ENCODE assay signal across 25 mouse cellular contexts in genomic region chr17:86370106-86370742, GRCm38 (mm10).
DNase-seq lines count a peak whose midpoint lies in the region; ATAC-seq and TF ChIP-seq lines count a peak whose summit lies in the region.
"Had no signal": no experiment of that assay in that cellular context is flagged by ENCODE, and none has a peak within 500 bp of the region (broad histone marks: within the 10 kb centered on the region; RNA-seq: fewer than 3 reads in every experiment).

No protein-coding gene starts in this region.

- H3K9ac ChIP-seq in hindbrain, embryonic 13.5 days: no peak overlapping the region
- H3K9ac ChIP-seq in midbrain, embryonic 15.5 days: no peak overlapping the region
- H3K9ac ChIP-seq in midbrain, embryonic 14.5 days (replicated peaks; ENCODE audit: low read length): no peak overlapping the region
- H3K9ac ChIP-seq: embryonic facial prominence, embryonic 12.5 days; embryonic facial prominence, embryonic 15.5 days; forebrain, embryonic 12.5 days; forebrain, embryonic 15.5 days; heart, embryonic 13.5 days; hindbrain, embryonic 15.5 days had no signal

- WGBS in hindbrain, embryonic 10.5 days: 69% methylated on average over 8 of the region's 8 CpGs
- 82% methylated on average over 8 of the region's 8 CpGs for WGBS in hindbrain, embryonic 13.5 days
- WGBS in midbrain, embryonic 15.5 days: 86% methylated on average over 8 of the region's 8 CpGs
- 88% methylated on average over 8 of the region's 8 CpGs for WGBS in midbrain, embryonic 14.5 days

- H3K4me3 ChIP-seq in hindbrain, embryonic 10.5 days: no peak overlapping the region
- H3K4me3 ChIP-seq in hindbrain, embryonic 13.5 days: no peak overlapping the region
- H3K4me3 ChIP-seq in midbrain, embryonic 15.5 days: no peak overlapping the region
- no peak overlapping the region for H3K4me3 ChIP-seq in midbrain, embryonic 14.5 days (replicated peaks; ENCODE audit: low read depth, low read length)
- H3K4me3 ChIP-seq: embryonic facial prominence, embryonic 12.5 days; embryonic facial prominence, embryonic 15.5 days; forebrain, embryonic 12.5 days; forebrain, embryonic 15.5 days; heart, adult 2 months; heart, embryonic 10.5 days; heart, embryonic 13.5 days; hindbrain, embryonic 15.5 days had no signal

- H3K9me3 ChIP-seq in hindbrain, embryonic 10.5 days: no peaks in the 10 kb centered on the region
- no peaks in the 10 kb centered on the region for H3K9me3 ChIP-seq in hindbrain, embryonic 13.5 days
- no peaks in the 10 kb centered on the region for H3K9me3 ChIP-seq in midbrain, embryonic 15.5 days
- H3K9me3 ChIP-seq in midbrain, embryonic 14.5 days (ENCODE audit: control insufficient read depth, low read length): no peaks in the 10 kb centered on the region
- H3K9me3 ChIP-seq: embryonic facial prominence, embryonic 12.5 days; embryonic facial prominence, embryonic 15.5 days; forebrain, embryonic 12.5 days; forebrain, embryonic 15.5 days; heart, embryonic 10.5 days; heart, embryonic 13.5 days; hindbrain, embryonic 15.5 days had no signal

- in situ Hi-C loops in Patski (cut with MboI; ENCODE audit: low pct_unique_long_range_greater_than_20kb): no loop called here

- no peak for DNase-seq in hindbrain, embryonic 10.5 days (ENCODE audit: low spot score)
- no peak for DNase-seq in midbrain, embryonic 14.5 days
- DNase-seq in 3T3-L1 (ENCODE audit: low read depth, low spot score) (peak; percentile 5), Patski (ENCODE audit: low read depth, low spot score) (no peak)
- DNase-seq in cerebellum, adult 11-12 months: no peak
- DNase-seq: adrenal gland, postnatal 10 days; adrenal gland, postnatal 36 days; B cell, adult 2 months; cerebellum, adult 2 months; cerebellum, adult 9-11 months; cerebellum, postnatal 25 days; gastrocnemius, postnatal 36 days; heart, adult 2 months; heart, postnatal 36 days had no signal

- H3K4me2 ChIP-seq in hindbrain, embryonic 13.5 days: no peak overlapping the region
- no peak overlapping the region for H3K4me2 ChIP-seq in midbrain, embryonic 15.5 days
- no peak overlapping the region for H3K4me2 ChIP-seq in midbrain, embryonic 14.5 days (ENCODE audit: low read length)
- H3K4me2 ChIP-seq: embryonic facial prominence, embryonic 12.5 days; embryonic facial prominence, embryonic 15.5 days; forebrain, embryonic 12.5 days; forebrain, embryonic 15.5 days; heart, embryonic 13.5 days; hindbrain, embryonic 15.5 days had no signal

- TF ChIP-seq CTCF in Patski (IDR thresholded peaks at IDR 0.05): no peak

- POLR2A ChIA-PET in Patski (lab: Charles Lee): no interaction called here

- no peak for ATAC-seq in hindbrain, embryonic 13.5 days (ENCODE audit: low FRiP score)
- no peak for ATAC-seq in midbrain, embryonic 15.5 days (replicated peaks)
- no peak for ATAC-seq in midbrain, embryonic 14.5 days (ENCODE audit: low FRiP score, low TSS enrichment)
- peak; percentile 53 for ATAC-seq in Patski
- ATAC-seq in erythroid progenitor cell, adult 5-6 weeks (replicated peaks; ENCODE audit: low FRiP score, poor library complexity, severe bottlenecking): no peak
- ATAC-seq: forebrain, embryonic 15.5 days; intestine, postnatal 0 days had no signal

- peak overlapping the region; percentile 23; the same call in 1 of the 2 replicates for H3K27ac ChIP-seq in hindbrain, embryonic 10.5 days
- no peak overlapping the region; the same call in 1 of the 2 replicates for H3K27ac ChIP-seq in hindbrain, embryonic 13.5 days
- 0 out of 2 replicates have a peak overlapping the region, but pooled peaks have one; percentile 45 for H3K27ac ChIP-seq in midbrain, embryonic 15.5 days
- no peak overlapping the region for H3K27ac ChIP-seq in midbrain, embryonic 14.5 days (replicated peaks; ENCODE audit: low read depth, low read length)
- H3K27ac ChIP-seq: embryonic facial prominence, embryonic 12.5 days; forebrain, embryonic 12.5 days; heart, adult 2 months; heart, embryonic 10.5 days had no signal

- no peaks in the 10 kb centered on the region for H3K36me3 ChIP-seq in hindbrain, embryonic 10.5 days
- H3K36me3 ChIP-seq in hindbrain, embryonic 13.5 days: no peaks in the 10 kb centered on the region
- H3K36me3 ChIP-seq in midbrain, embryonic 15.5 days (replicated peaks): no peaks in the 10 kb centered on the region
- H3K36me3 ChIP-seq in midbrain, embryonic 14.5 days (ENCODE audit: control insufficient read depth, insufficient read depth, low read length): no peaks in the 10 kb centered on the region
- H3K36me3 ChIP-seq: embryonic facial prominence, embryonic 12.5 days; embryonic facial prominence, embryonic 15.5 days; forebrain, embryonic 12.5 days; forebrain, embryonic 15.5 days; heart, embryonic 10.5 days; heart, embryonic 13.5 days; hindbrain, embryonic 15.5 days had no signal

- H3K4me1 ChIP-seq in hindbrain, embryonic 10.5 days (replicated peaks): peaks cover 19% of the 10 kb centered on the region
- peaks cover 27% of the 10 kb centered on the region for H3K4me1 ChIP-seq in hindbrain, embryonic 13.5 days (replicated peaks)
- H3K4me1 ChIP-seq in midbrain, embryonic 15.5 days: peaks cover 18% of the 10 kb centered on the region
- H3K4me1 ChIP-seq in midbrain, embryonic 14.5 days (ENCODE audit: control insufficient read depth, insufficient read depth, low read length): peaks cover 16% of the 10 kb centered on the region

- CTCF ChIA-PET in Patski (lab: Charles Lee): interaction anchor here (1.4 to 2.7 kb wide), 6 partner anchors 10 to 75 kb away, joined by 3 to 11 read pairs (median 4); no protein-coding TSS in a partner anchor

- no peaks in the 10 kb centered on the region for H3K27me3 ChIP-seq in hindbrain, embryonic 10.5 days (ENCODE audit: insufficient read depth, poor library complexity, severe bottlenecking)
- no peaks in the 10 kb centered on the region for H3K27me3 ChIP-seq in hindbrain, embryonic 13.5 days
- H3K27me3 ChIP-seq in midbrain, embryonic 15.5 days (replicated peaks): no peaks in the 10 kb centered on the region
- no peaks in the 10 kb centered on the region for H3K27me3 ChIP-seq in midbrain, embryonic 14.5 days (ENCODE audit: control insufficient read depth, insufficient read depth, low read length)
- H3K27me3 ChIP-seq in Patski: no peaks in the 10 kb centered on the region
- H3K27me3 ChIP-seq: embryonic facial prominence, embryonic 12.5 days; embryonic facial prominence, embryonic 15.5 days; forebrain, embryonic 12.5 days; forebrain, embryonic 15.5 days; heart, embryonic 13.5 days; hindbrain, embryonic 15.5 days had no signal

Comparison
In these comparisons a context has a peak if more than half of its experiments do, and no peak if none do; other contexts are left out.
1. H3K27ac ChIP-seq: peak in hindbrain, embryonic 10.5 days (single experiment) and midbrain, embryonic 15.5 days (single experiment); none in hindbrain, embryonic 13.5 days (single experiment) and midbrain, embryonic 14.5 days (single experiment).